Mouse (Mus musculus): ENCODE results near the gene Rdm1. TPM values are rescaled to one million over a fixed set of nuclear protein-coding genes. Genes with fewer than 3 reads are reported as not detected.
"Not testable (repeated sequence)": the region's sequence is repeated elsewhere in the genome, so short reads cannot be mapped to it uniquely, and the experiment has no call there.

Gene Rdm1
- polyA plus RNA-seq, 1 experiment from 2014 or later: 41.7 TPM

DNA sequence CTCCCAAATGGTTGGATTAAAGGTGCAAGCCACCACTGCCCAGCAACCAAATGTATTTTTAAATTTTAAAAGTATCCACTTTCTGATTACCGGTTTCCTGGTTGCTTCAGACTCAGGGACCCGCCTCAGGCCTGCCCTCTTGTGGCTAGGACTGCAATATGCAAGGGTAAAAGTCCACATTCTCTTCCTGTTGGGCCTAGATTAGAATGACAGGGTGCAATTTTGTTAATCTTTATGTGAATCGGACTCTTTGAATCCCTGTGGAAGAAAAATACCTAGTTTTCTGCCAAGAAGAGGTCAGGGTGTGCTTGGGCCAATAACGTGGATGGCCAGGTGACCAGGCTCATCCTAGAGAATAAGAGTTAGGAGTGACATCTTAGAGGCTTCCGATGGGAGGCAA is 37.6 kb upstream of the Rdm1 start:
- H3K9me3 ChIP-seq (ENCODE audit: control insufficient read depth, low read length): no peaks in the 10 kb centered on the region
- H3K27me3 ChIP-seq (replicated peaks; ENCODE audit: control insufficient read depth, insufficient read depth, low read length): no peaks in the 10 kb centered on the region
- peak; percentile 58 for ATAC-seq
- H3K4me3 ChIP-seq (ENCODE audit: low read length): no peak overlapping the region
- 25% methylated on average over 5 of the region's 5 CpGs for WGBS
- H3K36me3 ChIP-seq (ENCODE audit: control insufficient read depth, insufficient read depth, low read length): peaks cover 4% of the 10 kb centered on the region; the same call in 1 of the 2 replicates
- H3K4me2 ChIP-seq (ENCODE audit: low read depth, low read length): no peak overlapping the region
- peaks cover 7% of the 10 kb centered on the region for H3K4me1 ChIP-seq (ENCODE audit: control insufficient read depth, insufficient read depth, low read length)
- H3K9ac ChIP-seq (ENCODE audit: low read depth, low read length): 0 out of 2 replicates have a peak overlapping the region, but pooled peaks have one; percentile 16
- H3K27ac ChIP-seq (ENCODE audit: low read length): peak overlapping the region; percentile 78

DNA sequence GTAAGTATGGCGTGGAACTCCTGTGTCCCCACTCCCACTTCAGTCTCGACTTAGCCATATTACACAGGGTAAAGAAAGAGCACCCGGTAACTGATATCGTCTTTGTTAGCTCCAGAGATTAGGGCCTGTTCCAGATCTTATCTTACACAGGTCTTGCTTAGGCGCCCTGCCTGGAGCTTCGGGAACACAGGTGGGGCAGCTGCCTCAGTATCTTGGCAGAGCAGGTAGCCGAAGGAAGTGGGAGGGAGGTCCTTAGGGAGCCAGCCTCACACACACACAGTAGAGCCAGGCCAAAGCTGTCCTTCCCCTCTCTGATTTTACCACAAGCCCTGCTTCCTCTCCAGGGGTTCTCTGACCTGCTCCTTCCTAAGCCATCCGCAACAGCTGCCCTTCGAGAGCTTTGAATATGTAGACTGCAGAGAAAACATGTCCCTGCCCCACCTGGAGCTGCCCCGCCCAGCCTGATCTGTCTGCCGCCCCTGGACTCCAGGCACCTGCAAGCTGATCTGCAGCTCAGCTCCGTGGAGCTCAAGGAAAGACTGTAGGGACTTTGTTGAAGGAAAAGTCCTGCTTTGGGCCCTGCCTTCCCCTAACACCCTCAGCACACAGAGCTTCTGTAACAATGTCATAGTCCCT is 36.9 kb upstream of the Rdm1 start:
- no peaks in the 10 kb centered on the region for H3K27me3 ChIP-seq (replicated peaks; ENCODE audit: control insufficient read depth, insufficient read depth, low read length)
- peak overlapping the region; percentile 3; the same call in 1 of the 2 replicates for H3K9ac ChIP-seq (ENCODE audit: low read depth, low read length)
- no peak overlapping the region for H3K4me3 ChIP-seq (ENCODE audit: low read length)
- H3K36me3 ChIP-seq (ENCODE audit: control insufficient read depth, insufficient read depth, low read length): peaks cover 4% of the 10 kb centered on the region; the same call in 1 of the 2 replicates
- H3K4me2 ChIP-seq (ENCODE audit: low read depth, low read length): 0 out of 2 replicates have a peak overlapping the region, but pooled peaks have one; percentile 2
- 55% methylated on average over 12 of the region's 12 CpGs for WGBS
- peak; percentile 67 for ATAC-seq
- H3K4me1 ChIP-seq (ENCODE audit: control insufficient read depth, insufficient read depth, low read length): peaks cover 7% of the 10 kb centered on the region; the same call in 1 of the 2 replicates
- H3K27ac ChIP-seq (ENCODE audit: low read length): peak overlapping the region; percentile 78
- H3K9me3 ChIP-seq (ENCODE audit: control insufficient read depth, low read length): no peaks in the 10 kb centered on the region

DNA sequence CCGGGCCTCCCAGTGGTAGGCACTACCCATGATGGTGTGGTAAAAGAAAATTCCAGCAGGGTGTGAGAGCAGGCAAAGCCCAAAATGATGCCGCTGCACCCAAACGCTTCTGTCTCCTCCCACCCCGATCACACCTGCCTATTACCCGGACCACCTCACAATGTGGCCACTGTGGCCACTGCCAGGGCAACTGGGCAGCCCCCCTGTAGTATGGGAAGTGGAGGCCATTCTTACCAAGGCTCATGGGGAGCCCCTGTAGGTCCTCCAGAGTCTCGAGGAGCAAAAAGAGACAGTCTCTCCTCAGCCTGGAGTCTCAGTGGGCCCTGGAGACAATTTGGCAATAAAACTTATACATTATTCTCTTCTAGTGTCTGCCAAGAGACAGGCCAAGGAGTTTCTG is 27.8 kb upstream of the Rdm1 start, which contains the start of gene Gm11634:
Gene Gm11634 (minus strand): TSS at position 101 of the 400 bp plus-strand sequence.
- no peak within 1 kb of the TSS for H3K9ac ChIP-seq (ENCODE audit: low read depth, low read length)

GRCm38 (mm10) chr11:101602491-101602890 is 24.5 kb upstream of the Rdm1 start:
- H3K27me3 ChIP-seq (replicated peaks; ENCODE audit: control insufficient read depth, insufficient read depth, low read length): no peaks in the 10 kb centered on the region
- no peak overlapping the region for H3K4me3 ChIP-seq (ENCODE audit: low read length)
- H3K4me2 ChIP-seq (ENCODE audit: low read depth, low read length): no peak overlapping the region
- WGBS: 11% methylated on average over 3 of the region's 3 CpGs
- no peak overlapping the region for H3K9ac ChIP-seq (ENCODE audit: low read depth, low read length)
- H3K4me1 ChIP-seq (ENCODE audit: control insufficient read depth, insufficient read depth, low read length): no peaks in the 10 kb centered on the region
- no peak overlapping the region for H3K27ac ChIP-seq (ENCODE audit: low read length)
- no peaks in the 10 kb centered on the region for H3K36me3 ChIP-seq (ENCODE audit: control insufficient read depth, insufficient read depth, low read length)
- ATAC-seq: no peak
- no peaks in the 10 kb centered on the region for H3K9me3 ChIP-seq (ENCODE audit: control insufficient read depth, low read length)

More for the DNA sequence above, 27.8 kb upstream of the Rdm1 start, which contains the start of gene Gm11634:
- Histone ChIP-seq H3K9me3 (ENCODE audit: control insufficient read depth, low read length) (no peaks in the 10 kb centered on the region), H3K27ac (ENCODE audit: low read length) (no peak within 1 kb of the TSS), H3K4me2 (ENCODE audit: low read depth, low read length) (no peak within 1 kb of the TSS), H3K27me3 (replicated peaks; ENCODE audit: control insufficient read depth, insufficient read depth, low read length) (no peaks in the 10 kb centered on the region), H3K4me3 (ENCODE audit: low read length) (no peak within 1 kb of the TSS), H3K36me3 (ENCODE audit: control insufficient read depth, insufficient read depth, low read length) (no peaks in the 10 kb centered on the region), H3K4me1 (ENCODE audit: control insufficient read depth, insufficient read depth, low read length) (no peaks in the 10 kb centered on the region)
- no peak for ATAC-seq
- 71% methylated on average over 6 of the region's 6 CpGs for WGBS

GRCm38 (mm10) chr11:101604116-101604515 is 22.9 kb upstream of the Rdm1 start:
- peak overlapping the region; percentile 52; the same call in 1 of the 2 replicates for H3K4me2 ChIP-seq (ENCODE audit: low read depth, low read length)
- no peak overlapping the region for H3K4me3 ChIP-seq (ENCODE audit: low read length)
- 0 out of 2 replicates have a peak overlapping the region, but pooled peaks have one; percentile 54 for H3K9ac ChIP-seq (ENCODE audit: low read depth, low read length)
- peak overlapping the region; percentile 82; the same call in 1 of the 2 replicates for H3K27ac ChIP-seq (ENCODE audit: low read length)
- H3K36me3 ChIP-seq (ENCODE audit: control insufficient read depth, insufficient read depth, low read length): no peaks in the 10 kb centered on the region
- H3K27me3 ChIP-seq (replicated peaks; ENCODE audit: control insufficient read depth, insufficient read depth, low read length): no peaks in the 10 kb centered on the region
- WGBS: 3% methylated on average over 3 of the region's 3 CpGs
- ATAC-seq: no peak
- H3K9me3 ChIP-seq (ENCODE audit: control insufficient read depth, low read length): no peaks in the 10 kb centered on the region
- no peaks in the 10 kb centered on the region for H3K4me1 ChIP-seq (ENCODE audit: control insufficient read depth, insufficient read depth, low read length)

GRCm38 (mm10) chr11:101604531-101605453 is 22.2 kb upstream of the Rdm1 start:
- H3K9me3 ChIP-seq (ENCODE audit: control insufficient read depth, low read length); H3K4me1 ChIP-seq (ENCODE audit: control insufficient read depth, insufficient read depth, low read length); H3K36me3 ChIP-seq (ENCODE audit: control insufficient read depth, insufficient read depth, low read length); H3K27me3 ChIP-seq (replicated peaks; ENCODE audit: control insufficient read depth, insufficient read depth, low read length): not testable (repeated sequence)
- ATAC-seq: peak; percentile 91
- peak overlapping the region; percentile 54; the same call in 1 of the 2 replicates for H3K9ac ChIP-seq (ENCODE audit: low read depth, low read length)
- peak overlapping the region; percentile 36 for H3K4me3 ChIP-seq (ENCODE audit: low read length)
- H3K4me2 ChIP-seq (ENCODE audit: low read depth, low read length): peak overlapping the region; percentile 52
- H3K27ac ChIP-seq (ENCODE audit: low read length): peak overlapping the region; percentile 82
- under 1% methylated on average over 30 of the region's 30 CpGs for WGBS

GRCm38 (mm10) chr11:101607134-101607533 is 19.9 kb upstream of the Rdm1 start:
- H3K9ac ChIP-seq (ENCODE audit: low read depth, low read length); H3K36me3 ChIP-seq (ENCODE audit: control insufficient read depth, insufficient read depth, low read length); ATAC-seq; H3K27ac ChIP-seq (ENCODE audit: low read length); H3K4me2 ChIP-seq (ENCODE audit: low read depth, low read length); H3K9me3 ChIP-seq (ENCODE audit: control insufficient read depth, low read length); H3K4me1 ChIP-seq (ENCODE audit: control insufficient read depth, insufficient read depth, low read length); H3K27me3 ChIP-seq (replicated peaks; ENCODE audit: control insufficient read depth, insufficient read depth, low read length); H3K4me3 ChIP-seq (ENCODE audit: low read length): not testable (repeated sequence)
- WGBS: 86% methylated on average over 4 of the region's 4 CpGs

DNA sequence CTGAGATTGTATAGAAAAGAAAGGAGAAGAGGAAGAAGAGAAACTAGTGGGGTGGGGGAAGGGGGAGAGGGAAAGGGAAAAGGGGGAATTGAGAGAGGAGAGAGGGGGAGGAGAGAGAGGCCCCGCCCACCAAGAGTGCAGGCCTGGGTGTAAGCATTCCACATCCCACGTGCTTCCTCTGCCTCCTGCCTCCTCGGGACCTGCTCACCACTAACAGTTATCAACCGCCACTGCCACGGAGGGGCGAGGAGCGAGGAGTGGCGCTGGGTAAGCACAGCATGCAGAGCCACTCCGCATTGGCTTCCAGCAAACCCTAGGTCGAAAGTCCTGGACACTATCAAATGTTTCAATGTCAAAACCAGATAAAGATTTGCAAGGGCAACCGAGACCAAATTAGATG is 16.6 kb upstream of the Rdm1 start:
- Histone ChIP-seq H3K4me2 (ENCODE audit: low read depth, low read length) (peak overlapping the region; percentile 10; the same call in 1 of the 2 replicates), H3K27ac (ENCODE audit: low read length) (no peak overlapping the region)
- 18% methylated on average over 11 of the region's 11 CpGs for WGBS

DNA sequence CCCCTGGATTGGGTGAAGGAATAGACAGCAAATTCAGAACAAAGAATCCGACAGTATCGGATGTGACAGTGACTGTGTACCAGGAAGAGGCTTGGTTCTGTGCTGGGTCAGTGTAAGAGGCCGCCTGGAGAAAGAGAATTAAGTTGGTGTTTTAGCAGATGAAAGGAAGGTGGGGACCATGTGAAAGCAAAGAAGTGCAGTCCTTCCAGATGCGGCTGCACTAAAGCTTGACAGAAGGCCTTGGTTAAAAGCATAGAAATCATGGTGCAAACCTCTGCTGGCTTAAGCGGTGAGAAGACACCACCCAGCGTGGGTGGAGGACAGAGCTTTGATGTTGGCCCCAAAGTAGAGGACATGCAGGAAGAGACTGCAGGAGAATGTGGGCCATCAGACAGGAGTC is 13.4 kb upstream of the Rdm1 start:
- WGBS: 77% methylated on average over 6 of the region's 6 CpGs

More for the DNA sequence above, 16.6 kb upstream of the Rdm1 start:
- Histone ChIP-seq H3K4me3 (ENCODE audit: low read length) (no peak overlapping the region), H3K36me3 (ENCODE audit: control insufficient read depth, insufficient read depth, low read length) (no peaks in the 10 kb centered on the region), H3K9ac (ENCODE audit: low read depth, low read length) (no peak overlapping the region), H3K4me1 (ENCODE audit: control insufficient read depth, insufficient read depth, low read length) (peaks cover 7% of the 10 kb centered on the region), H3K27me3 (replicated peaks; ENCODE audit: control insufficient read depth, insufficient read depth, low read length) (no peaks in the 10 kb centered on the region), H3K9me3 (ENCODE audit: control insufficient read depth, low read length) (no peaks in the 10 kb centered on the region)
- no peak for ATAC-seq

More for the DNA sequence above, 13.4 kb upstream of the Rdm1 start:
- Histone ChIP-seq H3K9ac (ENCODE audit: low read depth, low read length) (no peak overlapping the region), H3K4me1 (ENCODE audit: control insufficient read depth, insufficient read depth, low read length) (peaks cover 7% of the 10 kb centered on the region), H3K27me3 (replicated peaks; ENCODE audit: control insufficient read depth, insufficient read depth, low read length) (no peaks in the 10 kb centered on the region), H3K36me3 (ENCODE audit: control insufficient read depth, insufficient read depth, low read length) (no peaks in the 10 kb centered on the region), H3K27ac (ENCODE audit: low read length) (no peak overlapping the region), H3K9me3 (ENCODE audit: control insufficient read depth, low read length) (no peaks in the 10 kb centered on the region), H3K4me2 (ENCODE audit: low read depth, low read length) (no peak overlapping the region), H3K4me3 (ENCODE audit: low read length) (no peak overlapping the region)
- no peak for ATAC-seq

All from intestine, embryonic 16.5 days (tissue).